Mouse (Mus musculus) heart, postnatal 36 days (tissue): ENCODE measurements around the gene Zfp90. TPM values are rescaled to one million over a fixed set of nuclear protein-coding genes. Genes with fewer than 3 reads are reported as not detected.

Experiments used
- DNase-seq, 2 experiments: peaks; one replicate each; pipeline ENCODE4 v3.0.0; 2021 to 2022
- intact Hi-C: fragments of 180-260 bp; cut with DNase I; formaldehyde crosslinking; loops from one replicate; pipeline ENCODE4 v1.15.1; 2025
- total RNA-seq, 2 experiments: library from RNA; stranded (reverse); gene quantifications; 2 replicates each; pipeline ENCODE4 v1.2.3; 2021

Gene Zfp90
- total RNA-seq: 1 to 10 TPM; 2.8 to 3.7 TPM

GRCm38 (mm10) chr8:106415182-106415971, at the start of gene Zfp90:
Zfp90 (plus strand) TSS chr8:106415327.
- DNase-seq: peak; percentile 92 to 93
- intact Hi-C loops: loop anchor here (10.0 kb wide), 1 partner anchor 589 kb away; no protein-coding TSS in a partner anchor

- DNase-seq: no peak
- intact Hi-C loops: no loop called here
Measured at GRCm38 (mm10) chr8:106368501-106368900, 46.6 kb upstream of the Zfp90 start.

DNA sequence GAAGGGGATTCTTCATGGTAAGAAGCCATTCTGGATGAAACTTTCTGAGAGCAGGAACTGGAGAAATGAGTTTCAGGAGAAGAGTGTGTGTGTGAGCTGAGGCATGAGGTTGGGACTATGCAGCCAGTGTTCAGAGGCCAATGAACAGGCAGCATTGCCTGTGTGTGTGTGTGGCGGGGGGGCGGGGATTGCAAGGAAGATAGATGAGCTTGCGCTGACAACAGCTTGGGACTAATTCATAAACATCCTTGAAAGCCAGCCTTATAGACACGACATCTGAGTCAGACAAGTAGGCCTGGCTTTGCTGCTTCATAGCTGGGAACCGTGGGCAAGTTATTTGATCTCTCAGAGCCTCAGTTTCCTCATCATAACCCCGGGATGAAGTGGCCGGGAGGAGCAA, 46.1 kb upstream of the Zfp90 start:
- DNase-seq: no peak
- intact Hi-C loops: no loop called here

GRCm38 (mm10) chr8:106375957-106376356, 39.2 kb upstream of the Zfp90 start:
- DNase-seq: no peak
- intact Hi-C loops: no loop called here

GRCm38 (mm10) chr8:106376862-106377261, 38.3 kb upstream of the Zfp90 start:
- DNase-seq: no peak
- intact Hi-C loops: no loop called here

GRCm38 (mm10) chr8:106378501-106379048, 36.6 kb upstream of the Zfp90 start:
- peak; percentile 40 to 49 for DNase-seq
- intact Hi-C loops: no loop called here

GRCm38 (mm10) chr8:106379357-106379756, 35.8 kb upstream of the Zfp90 start:
- no peak for DNase-seq
- intact Hi-C loops: no loop called here

DNA sequence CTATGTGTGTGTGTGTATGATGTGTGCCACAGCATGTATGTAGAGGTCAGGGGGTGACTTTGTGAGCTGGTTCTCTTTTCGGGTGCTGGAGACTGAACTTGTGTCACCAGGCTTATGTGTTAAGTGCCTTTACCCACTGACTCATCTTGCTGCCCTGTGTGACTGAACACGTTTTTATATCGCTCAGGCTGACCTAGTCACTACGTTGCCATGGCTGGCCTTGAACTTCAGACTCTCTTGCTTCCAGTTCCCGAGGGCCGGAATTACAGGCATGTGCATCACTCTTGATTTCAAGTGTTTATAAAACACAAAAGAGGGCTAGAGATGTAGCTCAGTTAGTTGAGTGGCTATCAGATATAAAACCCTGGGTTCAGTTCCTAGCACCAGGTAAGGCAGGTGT, 34.1 kb upstream of the Zfp90 start:
- intact Hi-C loops: no loop called here
- no peak for DNase-seq

DNA sequence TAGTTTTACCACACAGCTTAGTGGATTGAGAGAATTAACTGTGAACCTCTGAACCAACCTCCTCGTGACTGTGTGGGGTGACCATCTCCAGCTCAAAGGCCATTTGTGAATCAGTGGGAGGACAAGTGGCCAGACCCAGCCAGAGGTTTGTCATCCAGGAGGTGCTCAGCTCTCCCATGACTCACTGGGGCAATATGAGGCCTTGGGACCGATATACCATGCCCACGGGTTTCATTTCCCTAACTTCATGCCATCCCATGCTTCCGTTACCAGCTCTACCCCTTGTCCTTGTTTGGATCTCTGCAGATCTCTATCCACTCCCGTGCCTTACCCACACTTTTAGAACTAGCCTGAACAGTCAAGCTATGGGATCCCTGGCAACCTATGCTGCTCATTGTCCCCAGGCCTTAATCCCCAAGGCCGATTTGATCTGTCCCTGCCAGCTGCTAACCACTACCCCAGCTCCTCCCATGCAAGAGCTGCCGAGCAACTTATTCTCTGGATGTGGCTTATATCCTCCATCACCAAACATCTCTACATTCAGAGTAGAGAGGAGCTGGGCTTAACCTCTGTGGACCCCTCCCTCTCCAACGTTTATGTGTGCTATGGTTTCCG, 27.2 kb upstream of the Zfp90 start:
- DNase-seq: no peak
- intact Hi-C loops: no loop called here

DNA sequence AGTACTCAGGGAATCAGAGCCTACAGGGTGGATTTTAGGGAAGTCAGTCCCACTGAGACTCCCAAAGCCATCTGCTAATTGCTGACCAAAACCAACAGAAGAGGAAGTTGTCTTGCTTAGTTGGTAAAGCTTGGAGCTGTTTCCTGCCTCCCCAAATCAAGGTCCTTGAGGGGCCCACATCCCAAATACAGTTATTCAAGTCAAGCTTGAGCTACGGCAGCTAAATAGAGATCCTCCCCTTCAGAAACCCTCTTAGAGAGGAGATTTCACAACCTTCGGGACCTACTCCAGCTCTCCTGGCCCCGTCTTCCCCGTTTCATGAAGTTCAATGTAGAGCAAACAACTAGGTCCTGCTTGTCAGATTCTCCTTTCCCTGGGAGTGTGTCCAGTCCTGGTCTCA, 20.6 kb upstream of the Zfp90 start:
- peak; percentile 66 to 75 for DNase-seq
- intact Hi-C loops: no loop called here

- peak; percentile 80 to 81 for DNase-seq
- intact Hi-C loops: loop anchor here (5.0 kb wide), 2 partner anchors 142 to 187 kb away; partner anchors contain the start of genes Prmt7 and Slc7a6os
Measured at GRCm38 (mm10) chr8:106399694-106400093, 15.4 kb upstream of the Zfp90 start.

- DNase-seq: no peak
- intact Hi-C loops: loop anchor here (5.0 kb wide), 2 partner anchors 143 to 188 kb away; partner anchors contain the start of genes Prmt7 and Slc7a6os
Measured at GRCm38 (mm10) chr8:106400181-106400580, 14.9 kb upstream of the Zfp90 start.

DNA sequence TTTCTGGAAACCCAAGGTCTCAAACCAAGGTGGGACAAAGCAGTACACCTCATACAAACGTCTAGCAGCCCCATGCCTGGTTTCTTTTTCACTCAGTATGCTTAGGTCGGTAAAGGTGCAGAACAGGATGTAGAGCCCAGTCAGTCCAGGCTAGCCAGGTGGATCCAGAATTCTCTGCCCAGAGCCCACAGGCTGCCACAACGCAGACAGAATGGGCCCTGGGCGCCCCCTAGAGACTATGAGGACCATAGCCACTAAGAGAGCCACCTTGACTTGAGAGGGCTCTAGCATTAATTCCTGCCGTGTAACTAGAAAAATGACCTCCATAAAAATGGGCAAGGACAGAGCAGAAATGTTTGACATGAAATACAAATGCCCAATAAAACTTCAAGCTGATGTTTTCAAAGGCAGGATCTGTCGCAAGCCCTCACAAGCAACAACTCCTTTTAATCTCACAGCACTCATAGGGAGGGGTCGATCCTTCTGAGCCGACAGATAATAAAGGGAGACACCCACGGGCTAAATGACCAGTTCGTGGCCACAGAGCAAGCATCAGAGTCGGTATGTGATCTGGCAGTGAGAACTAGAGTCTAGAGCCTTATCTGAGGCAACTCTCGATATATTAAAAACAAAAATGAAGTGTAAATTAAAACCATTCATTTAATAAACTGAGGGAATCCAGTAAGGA, 11.7 kb upstream of the Zfp90 start:
- intact Hi-C loops: loop anchor here (1.0 to 5.0 kb wide), 3 partner anchors 68 to 191 kb away; partner anchors contain the start of genes Prmt7 and Slc7a6os
- DNase-seq: peak; percentile 71 to 73

- no peak for DNase-seq
- intact Hi-C loops: loop anchor here (5.0 kb wide), 3 partner anchors 148 to 253 kb away; partner anchors contain the start of genes Pla2g15, Prmt7 and Slc7a6os
Measured at GRCm38 (mm10) chr8:106404825-106405224, 10.3 kb upstream of the Zfp90 start.

- peak in 1 of 2 experiments; percentile 36 for DNase-seq
- intact Hi-C loops: loop anchor here (5.0 kb wide), 1 partner anchor 254 kb away; the partner anchor contains the start of gene Pla2g15
Measured at GRCm38 (mm10) chr8:106405810-106406209, 9.3 kb upstream of the Zfp90 start.

DNA sequence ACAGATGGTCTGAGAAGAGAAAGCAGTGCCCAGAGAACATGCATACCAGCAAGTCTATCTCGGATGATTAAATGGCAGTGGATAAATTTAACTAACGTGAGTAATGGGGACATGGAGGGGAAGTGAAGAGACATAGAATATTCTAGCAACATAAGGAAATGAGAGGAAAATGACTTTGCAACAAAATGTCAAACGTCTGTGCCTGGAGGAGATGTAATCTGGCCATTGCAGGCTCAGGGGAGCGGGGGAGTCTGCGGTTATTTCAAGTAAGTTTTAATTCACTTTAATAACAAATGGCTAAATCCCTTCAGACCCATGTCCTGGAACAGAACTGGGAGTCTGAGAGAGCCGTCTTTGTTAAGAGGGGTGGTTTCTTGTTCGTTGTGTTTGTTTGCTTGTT, 5.1 kb upstream of the Zfp90 start:
- no peak for DNase-seq
- intact Hi-C loops: loop anchor here (5.0 to 10.0 kb wide), 3 partner anchors 237 to 595 kb away; no protein-coding TSS in a partner anchor

DNA sequence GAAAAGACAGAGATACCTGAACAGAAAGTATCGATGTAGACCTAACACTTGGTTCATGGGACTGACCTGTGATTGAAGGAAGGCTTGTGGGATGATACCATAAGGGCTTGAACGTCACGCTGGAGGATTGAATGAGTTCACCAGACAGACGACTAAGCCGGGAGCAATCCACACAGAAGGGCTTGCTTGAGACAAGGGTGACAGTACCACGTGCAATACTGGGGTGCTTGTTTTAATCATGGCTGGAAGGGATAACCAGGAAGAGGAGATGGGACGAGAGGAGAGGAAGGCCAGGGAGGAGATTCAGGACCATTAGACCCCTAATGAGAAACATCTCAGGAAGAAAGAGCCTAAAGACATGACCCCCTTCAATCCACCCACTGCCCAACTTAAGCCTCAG, 4.6 kb upstream of the Zfp90 start:
- DNase-seq: no peak
- intact Hi-C loops: loop anchor here (5.0 to 10.0 kb wide), 3 partner anchors 237 to 594 kb away; no protein-coding TSS in a partner anchor

DNA sequence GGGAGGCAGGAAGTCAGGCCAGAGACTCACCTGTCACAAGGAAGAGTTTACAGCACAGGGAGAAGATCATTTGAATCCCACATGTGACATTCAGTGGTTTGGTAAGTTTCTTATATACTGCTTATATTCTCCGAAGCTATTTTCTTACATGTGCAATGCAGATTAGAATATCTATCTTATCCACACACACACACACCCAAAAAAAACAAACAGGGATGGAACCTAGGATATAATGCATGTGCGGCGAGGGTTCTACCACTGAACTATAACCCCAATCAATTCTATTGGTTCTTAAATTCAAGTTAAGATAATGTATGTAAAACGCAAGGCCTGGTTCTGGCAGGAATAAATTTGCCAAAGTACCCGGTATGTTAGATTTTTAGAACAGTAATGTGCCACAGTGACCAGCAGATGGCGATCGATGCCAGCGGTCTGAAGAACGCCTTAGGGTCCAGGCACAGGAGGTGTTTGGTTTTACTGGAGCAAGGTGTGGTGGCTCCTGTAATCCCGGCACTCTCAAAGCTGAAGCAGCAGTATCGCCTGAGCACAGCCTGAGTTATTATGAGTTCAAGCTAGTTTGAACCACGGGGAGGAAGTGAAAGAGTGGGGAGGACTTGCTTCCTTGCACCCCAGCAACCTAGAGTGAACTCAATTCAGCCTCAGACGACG, 3.2 kb upstream of the Zfp90 start:
- peak; percentile 66 to 69 for DNase-seq
- intact Hi-C loops: loop anchor here (5.0 to 10.0 kb wide), 3 partner anchors 235 to 593 kb away; no protein-coding TSS in a partner anchor

DNA sequence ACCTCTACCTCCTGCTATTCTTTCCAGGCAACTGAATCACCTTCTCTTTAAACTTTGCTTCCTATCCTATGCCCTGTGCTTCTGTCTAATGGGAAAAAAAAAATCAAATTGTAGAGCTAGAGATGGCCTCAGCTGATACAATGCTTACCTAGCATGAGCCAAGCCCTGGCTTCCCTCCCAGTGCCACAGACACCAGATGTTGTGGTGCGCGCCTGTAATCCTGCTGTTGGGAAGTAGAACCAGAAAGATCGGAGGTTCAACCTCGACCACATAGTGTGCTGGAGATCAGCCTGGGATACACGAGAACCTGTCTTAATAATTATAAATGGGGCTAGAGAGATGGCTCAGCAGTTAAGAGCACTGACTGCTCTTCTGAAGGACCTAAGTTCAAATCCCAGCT, 2.6 kb downstream of the Zfp90 start:
- intact Hi-C loops: loop anchor here (10.0 kb wide), 1 partner anchor 587 kb away; no protein-coding TSS in a partner anchor
- DNase-seq: no peak

GRCm38 (mm10) chr8:106431088-106431487, 16.0 kb downstream of the Zfp90 start:
- no peak for DNase-seq
- intact Hi-C loops: loop anchor here (5.0 kb wide), 1 partner anchor 456 kb away; no protein-coding TSS in a partner anchor
